Mouse (Mus musculus) ES-E14 (cell line): Measurements from ENCODE around the gene Map3k5. TPM values are rescaled to one million over a fixed set of nuclear protein-coding genes. Genes with fewer than 3 reads are reported as not detected.

Experiments used
- DNase-seq: peaks from one replicate; pipeline ENCODE4 v3.0.0-alpha.2; 2013; ENCODE audit warnings: low read depth, low spot score
- H3K27ac ChIP-seq: 2 replicates; pipeline ENCODE4 v1.5.1; 2012; ENCODE audit warnings: low read depth, mild to moderate bottlenecking, low read length, moderate library complexity, mixed read lengths; ENCODE audit not compliant: poor library complexity, insufficient read depth, severe bottlenecking
- H3K36me3 ChIP-seq: 2 replicates; pipeline ENCODE4 v1.6.1; 2012; ENCODE audit warnings: mild to moderate bottlenecking, low read length, moderate library complexity, mixed read lengths; ENCODE audit not compliant: control insufficient read depth, poor library complexity, insufficient read depth, severe bottlenecking
- H3K4me1 ChIP-seq, 2 experiments: fragments of 150-350 bp in 1 of 2; sonication (generic) in 1 of 2; 2 replicates each; pipeline ENCODE4 v1.6.1; 2012; ENCODE audit warnings: low read length in 2 of 2, mild to moderate bottlenecking in 1 of 2, mixed read lengths in 1 of 2; ENCODE audit not compliant: control insufficient read depth in 2 of 2, insufficient read depth in 2 of 2, poor library complexity in 1 of 2
- H3K4me3 ChIP-seq, 2 experiments: fragments of 150-350 bp in 1 of 2; sonication (generic) in 1 of 2; 2 replicates each; pipeline ENCODE4 v1.5.1; 2012; ENCODE audit warnings: low read length in 2 of 2, low read depth in 1 of 2, mild to moderate bottlenecking in 1 of 2, mixed read lengths in 1 of 2; ENCODE audit not compliant: insufficient read depth in 1 of 2, poor library complexity in 1 of 2, severe bottlenecking in 1 of 2
- H3K9ac ChIP-seq: 2 replicates; pipeline ENCODE4 v1.6.1; 2012; ENCODE audit warnings: low read depth, mild to moderate bottlenecking, low read length, mixed read lengths; ENCODE audit not compliant: poor library complexity, insufficient read depth, severe bottlenecking
- H3K9me3 ChIP-seq: fragments of 150-350 bp; sonication (generic); 2 replicates; pipeline ENCODE4 v1.6.1; 2012; ENCODE audit warnings: low read depth, mild to moderate bottlenecking, low read length; ENCODE audit not compliant: control insufficient read depth, insufficient read depth
- CHD2 ChIP-seq: IDR thresholded peaks from 2 replicates; pipeline ENCODE4 v1.6.1; 2014; ENCODE audit warnings: mild to moderate bottlenecking, low read depth, low read length, inconsistent platforms
- HCFC1 ChIP-seq: IDR thresholded peaks from 2 replicates; pipeline ENCODE4 v1.6.1; 2012; ENCODE audit warnings: low read length, inconsistent platforms, borderline replicate concordance; ENCODE audit not compliant: insufficient read depth
- MAFK ChIP-seq: IDR thresholded peaks from 2 replicates; pipeline ENCODE4 v1.6.1; 2014; ENCODE audit warnings: mild to moderate bottlenecking, low read depth, low read length, inconsistent platforms; ENCODE audit not compliant: insufficient read depth
- ZC3H11A ChIP-seq: IDR thresholded peaks from 2 replicates; pipeline ENCODE4 v1.6.1; 2012; ENCODE audit warnings: low read depth, mild to moderate bottlenecking, inconsistent platforms, low read length, borderline replicate concordance
- ZNF384 ChIP-seq: IDR thresholded peaks from 2 replicates; pipeline ENCODE4 v1.6.1; 2012; ENCODE audit warnings: low read depth, low read length, inconsistent platforms
- in situ Hi-C, 2 experiments: fragments of 600-800 bp; cut with MboI; formaldehyde crosslinking; loops; one replicate each; pipeline ENCODE4 v1.15.1; 2025; ENCODE audit warnings: low sequenced_read_pairs in 2 of 2, inconsistent platforms in 1 of 2; ENCODE audit not compliant: unreplicated experiment in 2 of 2
- total RNA-seq: library from RNA; depleted of rRNA; stranded (reverse); fragments of 300-350 nt; gene quantifications from 2 replicates; pipeline ENCODE4 v1.2.3, GENCODE M21; 2012

Gene Map3k5
- total RNA-seq, 1 experiment, result 4.7 TPM

DNA sequence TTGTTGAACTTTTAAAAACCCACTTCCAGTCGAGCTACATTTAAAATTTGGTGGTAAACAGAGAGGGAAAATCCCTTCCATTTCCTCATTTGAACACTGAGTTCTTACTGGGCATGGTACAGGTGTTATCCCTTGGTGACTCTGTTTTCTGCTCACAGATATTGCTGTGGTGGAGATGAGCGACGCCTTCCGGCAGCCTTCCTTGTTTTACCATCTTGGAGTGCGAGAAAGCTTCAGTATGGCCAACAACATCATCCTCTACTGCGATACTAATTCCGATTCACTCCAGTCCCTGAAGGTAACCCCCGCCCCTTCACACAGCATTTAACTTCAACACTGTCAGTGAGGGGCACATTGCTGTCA lies 66.1 kb downstream of the Map3k5 start:
- Histone ChIP-seq H3K36me3 (no peaks in the 10 kb centered on the region), H3K4me3 (no peak overlapping the region), H3K4me1 (peaks cover 0 to 9% of the 10 kb centered on the region in 2 experiments; a peak in 3 of 4 replicates), H3K9ac (no peak overlapping the region), H3K9me3 (no peaks in the 10 kb centered on the region), H3K27ac (no peak overlapping the region)
- TF ChIP-seq CHD2 (no peak), ZNF384 (no peak), MAFK (no peak), ZC3H11A (no peak), HCFC1 (no peak)
- in situ Hi-C loops, result no loop called here
- no peak for DNase-seq

DNA sequence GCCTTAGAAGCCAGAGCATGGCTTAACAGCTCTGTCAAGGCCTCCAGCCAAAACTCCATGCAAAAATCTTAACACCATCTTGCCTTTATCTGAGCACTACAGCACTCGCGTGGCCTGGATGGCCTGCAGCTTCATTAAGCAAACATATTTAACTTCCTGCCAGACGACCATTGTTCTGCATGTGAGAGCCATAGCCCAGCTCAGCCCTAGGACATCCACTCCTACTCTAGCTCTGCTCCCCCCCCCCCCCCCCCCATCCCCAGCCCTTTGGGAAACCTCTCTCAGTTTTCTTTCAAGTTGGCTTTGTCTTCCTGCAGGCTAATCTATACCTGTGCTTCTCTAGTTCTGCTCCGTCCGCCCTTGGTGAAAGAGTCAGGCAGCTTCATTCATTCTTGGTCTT lies 67.7 kb downstream of the Map3k5 start:
- H3K4me1 ChIP-seq, result peaks cover 0 to 9% of the 10 kb centered on the region in 2 experiments; a peak in 3 of 4 replicates
- no peaks in the 10 kb centered on the region for H3K36me3 ChIP-seq
- TF ChIP-seq HCFC1 (no peak), MAFK (no peak)
- no peaks in the 10 kb centered on the region for H3K9me3 ChIP-seq
- H3K9ac ChIP-seq, result no peak overlapping the region
- in situ Hi-C loops, result no loop called here
- no peak overlapping the region for H3K27ac ChIP-seq
- no peak for DNase-seq
- no peak overlapping the region for H3K4me3 ChIP-seq

DNA sequence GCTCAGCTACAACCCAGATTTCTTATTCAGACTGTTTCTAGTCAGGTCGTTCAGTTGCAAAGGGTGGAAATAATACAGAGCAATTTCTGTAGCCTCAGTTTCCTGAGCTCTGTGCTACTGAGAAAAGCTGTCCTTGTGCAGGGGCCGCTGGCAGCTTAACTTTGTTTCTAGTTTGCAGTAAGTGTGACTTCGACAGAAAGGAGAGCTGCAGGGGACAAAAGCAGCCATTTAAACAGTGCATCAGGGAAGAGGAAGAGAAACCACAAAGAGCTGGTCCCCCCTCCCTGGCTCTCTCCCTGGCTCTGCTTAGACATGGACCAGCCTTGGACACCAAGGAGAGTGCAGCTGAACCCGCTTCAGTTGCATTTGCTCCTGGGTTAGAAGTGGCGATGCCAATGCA lies 68.7 kb downstream of the Map3k5 start:
- in situ Hi-C loops, result no loop called here
- no peaks in the 10 kb centered on the region for H3K36me3 ChIP-seq
- no peak overlapping the region for H3K27ac ChIP-seq
- no peak for DNase-seq
- peaks cover 0 to 9% of the 10 kb centered on the region in 2 experiments; a peak in 3 of 4 replicates for H3K4me1 ChIP-seq
- H3K9me3 ChIP-seq, result 0 out of 2 replicates have a peak, but pooled peaks cover 5% of the 10 kb centered on the region
- H3K4me3 ChIP-seq, result no peak overlapping the region
- H3K9ac ChIP-seq, result no peak overlapping the region
- no peak for TF ChIP-seq CHD2
- TF ChIP-seq HCFC1, result no peak
- no peak for TF ChIP-seq MAFK
- TF ChIP-seq ZC3H11A, result no peak
- TF ChIP-seq ZNF384, result no peak

DNA sequence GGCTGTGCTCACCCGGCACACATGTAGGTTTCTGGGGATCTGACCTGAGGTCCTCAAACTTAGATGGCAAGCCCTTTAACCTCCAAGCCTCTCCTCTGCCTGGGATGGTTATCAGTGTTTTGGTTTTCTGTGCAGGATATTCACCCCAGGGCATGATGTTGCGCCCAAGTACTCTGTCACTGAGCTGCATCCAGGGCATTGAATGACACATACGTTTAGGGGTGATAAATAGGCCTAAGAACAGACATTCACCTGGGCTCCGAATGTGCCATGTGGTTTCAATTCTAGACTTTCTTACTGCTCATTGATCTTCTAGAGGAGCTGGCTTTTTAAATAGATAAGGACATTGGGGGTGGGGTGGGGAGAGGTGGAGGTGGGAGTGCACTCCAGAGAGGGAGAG lies 70.5 kb downstream of the Map3k5 start:
- no peak overlapping the region for H3K9ac ChIP-seq
- H3K4me1 ChIP-seq, result peaks cover 0 to 7% of the 10 kb centered on the region in 2 experiments; a peak in 3 of 4 replicates
- TF ChIP-seq CHD2 (no peak), ZC3H11A (no peak), HCFC1 (no peak), MAFK (no peak), ZNF384 (no peak)
- no peaks in the 10 kb centered on the region; the same call in 1 of the 2 replicates for H3K36me3 ChIP-seq
- DNase-seq, result no peak
- H3K27ac ChIP-seq, result no peak overlapping the region
- H3K9me3 ChIP-seq, result peaks cover 10% of the 10 kb centered on the region
- in situ Hi-C loops, result no loop called here
- no peak overlapping the region for H3K4me3 ChIP-seq

DNA sequence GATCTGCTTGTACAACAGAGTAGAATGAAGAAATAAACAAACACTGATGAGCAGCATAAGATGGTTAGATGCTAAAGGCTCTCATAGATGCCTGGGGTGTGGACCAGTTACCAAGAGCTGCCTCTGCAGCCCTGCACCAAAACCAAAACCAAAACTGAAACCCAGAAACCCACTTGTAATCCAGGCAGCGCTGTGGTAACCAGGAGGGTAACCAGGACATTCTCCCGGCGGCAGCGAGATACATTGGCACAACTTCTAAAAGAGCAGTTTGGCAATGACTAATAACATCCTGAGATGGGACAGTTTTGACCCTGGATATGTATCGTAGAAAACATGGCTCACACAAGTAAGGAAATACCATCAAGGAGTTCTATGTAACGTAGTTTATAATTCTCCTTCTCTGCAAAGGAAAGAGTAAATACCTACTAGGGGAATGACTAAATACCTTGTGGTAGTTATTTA lies 71.2 kb downstream of the Map3k5 start:
- DNase-seq, result no peak
- H3K4me3 ChIP-seq, result no peak overlapping the region
- no peak overlapping the region for H3K27ac ChIP-seq
- H3K36me3 ChIP-seq, result no peaks in the 10 kb centered on the region; the same call in 1 of the 2 replicates
- peaks cover 0 to 5% of the 10 kb centered on the region in 2 experiments; a peak in 3 of 4 replicates for H3K4me1 ChIP-seq
- TF ChIP-seq HCFC1 (no peak), ZC3H11A (no peak), ZNF384 (no peak), CHD2 (no peak), MAFK (no peak)
- in situ Hi-C loops, result no loop called here
- peaks cover 16% of the 10 kb centered on the region for H3K9me3 ChIP-seq
- H3K9ac ChIP-seq, result no peak overlapping the region
